Mouse (Mus musculus) embryonic fibroblast, embryonic 13.5 days (primary cell): ENCODE measurements around the gene Olfr56.

Experiments
- CTCF ChIP-seq: IDR thresholded peaks from 2 replicates; pipeline ENCODE4 v1.5.1; 2011; ENCODE audit warnings: mild to moderate bottlenecking, control low read depth, low read length, moderate library complexity, borderline replicate concordance; ENCODE audit not compliant: insufficient read depth
- POLR2A ChIP-seq: IDR thresholded peaks from 2 replicates; pipeline ENCODE4 v1.6.1; 2011; ENCODE audit warnings: low read depth, mild to moderate bottlenecking, control low read depth, low read length, moderate library complexity

- TF ChIP-seq POLR2A (no peak), CTCF (no peak)
These were observed 98.3 kb downstream of the Olfr56 start for GRCm38 (mm10) chr11:49077012-49077411.
